Mouse (Mus musculus) monocyte, adult 2 months (primary cell): ENCODE measurements around the gene Tcte3.
"Not testable (repeated sequence)": the region's sequence is repeated elsewhere in the genome, so short reads cannot be mapped to it uniquely, and the experiment has no call there.

ENCODE experiments used
- DNase-seq, 2 experiments: peaks; one replicate each; pipeline ENCODE4 v3.0.0; 2022; ENCODE audit warnings: low spot score in 2 of 2, low read depth in 1 of 2

Gene Tcte3

GRCm38 (mm10) chr17:15040455-15040854, 833 bp downstream of the Tcte3 start:
- not testable (repeated sequence) for DNase-seq

GRCm38 (mm10) chr17:15031414-15031813, 9.9 kb downstream of the Tcte3 start:
- DNase-seq: not testable (repeated sequence)

GRCm38 (mm10) chr17:15025513-15025912, 15.8 kb downstream of the Tcte3 start:
- not testable (repeated sequence) for DNase-seq

DNA sequence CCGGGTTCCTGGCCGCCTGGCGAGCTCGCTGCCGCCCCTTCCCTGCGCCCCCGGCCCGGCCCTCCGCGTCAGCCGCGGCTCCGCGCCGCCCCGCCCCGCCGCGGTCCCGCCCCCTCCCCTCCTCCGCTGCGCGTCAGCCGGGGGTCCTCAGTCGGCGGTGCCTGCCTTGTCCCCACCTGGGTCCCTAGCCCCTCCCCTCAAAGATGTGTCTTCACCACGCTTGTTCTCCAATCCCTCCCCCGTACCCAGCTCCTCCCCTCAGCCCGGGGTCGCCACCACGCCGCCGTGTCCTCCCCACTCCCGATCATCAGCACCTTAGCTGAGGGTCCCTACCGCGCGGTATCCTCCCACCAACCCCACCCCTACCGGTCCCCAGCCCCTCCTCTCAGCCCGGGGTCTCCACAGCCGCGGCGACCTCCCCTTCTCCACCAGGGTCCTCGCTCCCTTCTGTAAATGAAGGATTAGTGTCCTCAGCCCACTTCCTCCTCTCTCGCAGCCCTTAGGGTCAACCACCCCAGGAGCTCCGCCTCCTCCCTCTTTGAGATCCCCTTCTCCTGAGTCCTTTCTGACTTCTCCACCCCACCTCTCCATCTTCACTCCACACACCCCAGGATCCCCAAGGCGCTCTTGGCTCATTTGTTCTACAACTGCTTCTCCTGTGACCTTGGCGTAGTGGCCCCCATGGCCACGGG, 16.6 kb downstream of the Tcte3 start:
- not testable (repeated sequence) for DNase-seq

- DNase-seq: not testable (repeated sequence)
These were observed 17.3 kb downstream of the Tcte3 start for GRCm38 (mm10) chr17:15023878-15024492.

DNA sequence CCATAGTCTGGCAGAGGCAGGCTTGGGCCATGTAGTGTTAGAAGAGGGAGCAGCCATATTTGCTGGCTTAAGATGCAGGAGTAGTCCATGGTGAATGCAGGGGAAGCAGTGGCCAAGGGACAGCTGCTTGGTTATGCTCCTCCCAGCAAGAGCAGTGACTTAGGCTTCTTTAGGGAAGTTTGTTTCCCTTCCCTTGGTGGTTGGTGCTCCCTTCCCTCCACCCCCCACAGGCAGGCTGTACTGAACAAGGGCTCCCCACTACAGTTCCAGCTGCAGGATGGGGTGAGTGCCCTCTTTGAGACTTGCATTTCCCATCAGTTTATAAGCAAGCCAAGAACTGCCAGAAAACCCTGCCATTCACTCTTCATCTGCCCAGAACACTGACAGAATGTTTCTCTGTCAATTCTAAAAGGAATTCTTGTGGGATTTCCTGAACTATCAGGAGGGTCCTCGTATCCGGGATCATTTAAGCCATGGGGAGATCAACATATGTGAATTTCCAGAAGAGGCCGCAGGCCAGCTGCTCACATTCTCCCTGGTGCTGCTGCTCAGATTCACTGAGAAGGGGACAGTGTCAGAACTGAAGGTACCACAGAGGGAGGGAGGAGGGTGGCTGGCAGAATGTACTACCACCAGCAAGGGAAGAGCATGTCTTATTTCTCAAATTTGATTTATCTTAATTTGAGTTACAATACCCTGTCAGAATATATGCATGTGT, 19.6 kb downstream of the Tcte3 start:
- DNase-seq: peak; percentile 16 to 42

- DNase-seq: not testable (repeated sequence)
These were observed 31.4 kb downstream of the Tcte3 start, which contains the start of gene Gm3435 for GRCm38 (mm10) chr17:15009706-15010413. Gene Gm3435 (plus strand): TSS chr17:15010176.

- not testable (repeated sequence) for DNase-seq
These were observed 32.2 kb downstream of the Tcte3 start for GRCm38 (mm10) chr17:15009088-15009487.

DNA sequence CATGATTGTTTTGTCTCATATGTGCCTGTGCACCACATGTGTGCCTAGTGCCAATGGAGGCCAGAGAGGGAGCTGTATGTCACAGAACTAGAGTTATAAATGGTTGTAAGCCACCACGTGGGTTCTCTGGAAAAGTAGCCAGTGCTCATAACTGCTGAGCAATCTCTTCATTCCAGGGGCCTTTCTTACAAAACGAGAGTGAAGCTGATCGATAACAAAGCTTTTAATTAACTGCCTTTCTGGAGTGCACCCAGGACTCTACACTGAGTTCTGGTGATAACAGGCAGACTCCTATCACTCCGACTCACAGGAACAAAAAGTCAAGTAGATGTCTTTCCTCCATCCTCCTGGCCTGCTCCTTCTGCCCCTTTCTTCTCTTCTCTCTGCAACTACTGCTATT, 41.2 kb downstream of the Tcte3 start:
- not testable (repeated sequence) for DNase-seq

- DNase-seq: not testable (repeated sequence)
These were observed 47.1 kb downstream of the Tcte3 start for GRCm38 (mm10) chr17:14994140-14994539.

- not testable (repeated sequence) for DNase-seq
These were observed 48.0 kb downstream of the Tcte3 start for GRCm38 (mm10) chr17:14993139-14993832.

DNA sequence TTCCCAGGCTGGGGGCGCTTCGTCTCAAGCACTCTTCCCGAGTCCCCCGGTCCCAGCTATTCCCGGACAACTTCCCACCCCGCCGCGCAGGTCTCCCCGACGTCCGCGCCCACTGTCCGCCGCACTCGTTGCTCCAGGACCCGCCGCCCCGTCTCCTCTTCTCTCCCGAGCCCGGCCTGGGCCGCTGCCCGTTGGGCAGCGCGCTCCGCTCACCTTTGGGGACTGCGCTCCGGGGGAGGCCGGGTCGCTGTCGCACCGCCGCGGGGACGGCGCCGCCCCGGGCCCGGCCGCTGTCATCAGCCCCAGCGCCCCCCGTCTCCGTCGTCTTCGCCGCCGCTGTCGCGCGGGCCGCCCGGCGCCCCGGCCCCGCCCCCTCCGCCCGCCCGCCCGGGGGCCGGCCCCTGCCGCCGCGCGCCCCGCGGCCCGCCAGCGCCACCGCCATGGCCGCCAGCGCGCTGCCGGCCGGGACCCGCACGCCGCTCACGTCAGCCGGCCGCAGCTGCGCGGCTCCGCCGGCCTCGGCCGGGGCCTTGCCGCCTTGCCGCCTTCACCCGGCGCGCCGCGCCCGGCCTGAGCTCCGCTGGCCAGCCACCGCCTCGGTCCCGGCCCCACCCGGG, 48.7 kb downstream of the Tcte3 start:
- not testable (repeated sequence) for DNase-seq

DNA sequence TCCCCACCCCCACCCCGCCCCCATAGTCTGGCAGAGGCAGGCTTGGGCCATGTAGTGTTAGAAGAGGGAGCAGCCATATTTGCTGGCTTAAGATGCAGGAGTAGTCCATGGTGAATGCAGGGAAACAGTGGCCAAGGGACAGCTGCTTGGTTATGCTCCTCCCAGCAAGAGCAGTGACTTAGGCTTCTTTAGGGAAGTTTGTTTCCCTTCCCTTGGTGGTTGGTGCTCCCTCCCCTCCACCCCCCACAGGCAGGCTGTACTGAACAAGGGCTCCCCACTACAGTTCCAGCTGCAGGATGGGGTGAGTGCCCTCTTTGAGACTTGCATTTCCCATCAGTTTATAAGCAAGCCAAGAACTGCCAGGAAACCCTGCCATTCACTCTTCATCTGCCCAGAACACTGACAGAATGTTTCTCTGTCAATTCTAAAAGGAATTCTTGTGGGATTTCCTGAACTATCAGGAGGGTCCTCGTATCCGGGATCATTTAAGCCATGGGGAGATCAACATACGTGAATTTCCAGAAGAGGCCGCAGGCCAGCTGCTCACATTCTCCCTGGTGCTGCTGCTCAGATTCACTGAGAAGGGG, 51.1 kb downstream of the Tcte3 start:
- DNase-seq: peak in 1 of 2 experiments; percentile 1

GRCm38 (mm10) chr17:14978362-14979038, 62.8 kb downstream of the Tcte3 start, which contains the start of the genes 9030025P20Rik and Gm3417:
Gene 9030025P20Rik (plus strand): TSS chr17:14978468.
Gene Gm3417 (minus strand): TSS chr17:14978790.
- DNase-seq: not testable (repeated sequence)

GRCm38 (mm10) chr17:14977718-14978361, 63.4 kb downstream of the Tcte3 start:
- DNase-seq: not testable (repeated sequence)
